Mouse (Mus musculus): Measurements from ENCODE around the gene Olfr136. TPM values are rescaled to one million over a fixed set of nuclear protein-coding genes. Genes with fewer than 3 reads are reported as not detected.

Olfr136 gene
- polyA plus RNA-seq (2014; fragmentation: Nextera tagmentation; extraction: Ambion mirVana): not detected in 2 replicates

DNA sequence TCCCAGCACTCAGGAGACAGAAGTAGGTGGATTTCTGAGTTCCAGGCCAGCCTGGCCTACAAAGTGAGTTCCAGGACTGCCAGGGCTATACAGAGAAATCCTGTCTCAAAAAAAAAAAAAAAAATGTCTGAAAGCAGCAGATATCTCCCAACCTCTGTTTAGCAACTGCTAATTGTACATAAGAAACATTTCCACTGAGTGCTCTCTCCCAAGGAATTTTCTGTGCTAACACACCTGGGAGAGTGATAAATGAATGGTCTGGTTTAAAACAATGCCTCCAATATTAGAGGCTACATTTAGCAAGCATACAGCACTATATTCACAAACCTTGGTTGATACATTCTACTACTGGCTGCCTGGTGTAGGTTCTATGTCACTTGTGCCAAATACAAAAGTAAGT, at the start of gene Olfr136:
Olfr136 (plus strand) TSS at position 301 of the 400 bp plus-strand sequence.
- no peak within 1 kb of the TSS for H3K9ac ChIP-seq (ENCODE audit: low read length)
- no peak within 1 kb of the TSS for H3K4me2 ChIP-seq (ENCODE audit: low read depth, low read length, severe bottlenecking)
- ATAC-seq (replicated peaks; ENCODE audit: low FRiP score) (no peak), DNase-seq (ENCODE audit: low spot score) (no peak)
- no peaks in the 10 kb centered on the region; the same call in 1 of the 2 replicates for H3K9me3 ChIP-seq (ENCODE audit: control insufficient read depth, low read length)
- no peak within 1 kb of the TSS for H3K4me3 ChIP-seq (ENCODE audit: low read depth, low read length)
- no peaks in the 10 kb centered on the region for H3K27me3 ChIP-seq (ENCODE audit: control insufficient read depth, insufficient read depth, low read length)
- H3K36me3 ChIP-seq (ENCODE audit: control insufficient read depth, insufficient read depth, low read length): no peaks in the 10 kb centered on the region
- H3K4me1 ChIP-seq (replicated peaks; ENCODE audit: control insufficient read depth, insufficient read depth, low read length): no peaks in the 10 kb centered on the region
- H3K27ac ChIP-seq (ENCODE audit: low read depth, low read length): no peak within 1 kb of the TSS

DNA sequence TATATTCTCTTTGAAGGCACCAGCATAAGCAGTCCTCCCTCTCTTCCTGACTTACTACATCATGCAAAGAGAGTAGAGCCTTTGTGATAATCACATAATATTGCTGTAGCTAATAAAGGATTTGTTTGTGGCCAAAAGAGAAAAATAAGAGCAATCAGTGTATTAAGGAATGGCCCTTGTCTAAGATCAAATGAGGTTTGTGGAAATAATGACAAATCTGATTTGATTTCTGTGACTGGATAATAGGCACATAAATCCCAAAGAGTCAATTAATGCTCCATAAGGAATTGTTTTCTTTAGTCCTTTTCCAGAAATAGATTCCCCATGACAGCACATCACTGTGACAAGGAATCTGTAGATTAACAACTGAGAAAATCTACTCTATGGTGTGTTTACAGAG, 22.2 kb upstream of the Olfr136 start, which contains the start of gene Olfr137:
Olfr137 (minus strand) TSS at position 101 of the 400 bp plus-strand sequence.
- H3K4me3 ChIP-seq (ENCODE audit: low read depth, low read length): no peak within 1 kb of the TSS
- no peaks in the 10 kb centered on the region for H3K36me3 ChIP-seq (ENCODE audit: control insufficient read depth, insufficient read depth, low read length)
- no peaks in the 10 kb centered on the region for H3K27me3 ChIP-seq (ENCODE audit: control insufficient read depth, insufficient read depth, low read length)
- H3K4me1 ChIP-seq (replicated peaks; ENCODE audit: control insufficient read depth, insufficient read depth, low read length): no peaks in the 10 kb centered on the region
- DNase-seq (ENCODE audit: low spot score) (no peak), ATAC-seq (replicated peaks; ENCODE audit: low FRiP score) (no peak)
- no peak within 1 kb of the TSS for H3K27ac ChIP-seq (ENCODE audit: low read depth, low read length)
- no peak within 1 kb of the TSS for H3K4me2 ChIP-seq (ENCODE audit: low read depth, low read length, severe bottlenecking)
- H3K9me3 ChIP-seq (ENCODE audit: control insufficient read depth, low read length): no peaks in the 10 kb centered on the region; the same call in 1 of the 2 replicates
- no peak within 1 kb of the TSS for H3K9ac ChIP-seq (ENCODE audit: low read length)

Other genes starting within 250 kb of the Olfr136 start
- gene Olfr131, start 241.1 kb upstream of the Olfr136 start, polyA plus RNA-seq (2014; fragmentation: Nextera tagmentation; extraction: Ambion mirVana): not detected in 2 replicates
- not detected in 2 replicates for gene Olfr132, start 195.3 kb upstream of the Olfr136 start, polyA plus RNA-seq (2014; fragmentation: Nextera tagmentation; extraction: Ambion mirVana)
- gene Olfr133, start 184.6 kb upstream of the Olfr136 start, polyA plus RNA-seq (2014; fragmentation: Nextera tagmentation; extraction: Ambion mirVana): not detected in 2 replicates
- gene Olfr134, start 158.4 kb upstream of the Olfr136 start, polyA plus RNA-seq (2014; fragmentation: Nextera tagmentation; extraction: Ambion mirVana): not detected in 2 replicates
- gene Olfr135, start 125.5 kb upstream of the Olfr136 start, polyA plus RNA-seq (2014; fragmentation: Nextera tagmentation; extraction: Ambion mirVana): not detected in 2 replicates
- not detected in 2 replicates for gene Olfr138, start 68.8 kb upstream of the Olfr136 start, polyA plus RNA-seq (2014; fragmentation: Nextera tagmentation; extraction: Ambion mirVana)
- not detected in 2 replicates for gene Olfr137, start 22.3 kb upstream of the Olfr136 start, polyA plus RNA-seq (2014; fragmentation: Nextera tagmentation; extraction: Ambion mirVana)
- gene Esp36, start 90.4 kb downstream of the Olfr136 start, polyA plus RNA-seq (2014; fragmentation: Nextera tagmentation; extraction: Ambion mirVana): not detected in 2 replicates
- gene Esp34, start 224.4 kb downstream of the Olfr136 start, polyA plus RNA-seq (2014; fragmentation: Nextera tagmentation; extraction: Ambion mirVana): not detected in 2 replicates

Measured in forebrain, embryonic 11.5 days (tissue).